In the genomic region with DNA sequence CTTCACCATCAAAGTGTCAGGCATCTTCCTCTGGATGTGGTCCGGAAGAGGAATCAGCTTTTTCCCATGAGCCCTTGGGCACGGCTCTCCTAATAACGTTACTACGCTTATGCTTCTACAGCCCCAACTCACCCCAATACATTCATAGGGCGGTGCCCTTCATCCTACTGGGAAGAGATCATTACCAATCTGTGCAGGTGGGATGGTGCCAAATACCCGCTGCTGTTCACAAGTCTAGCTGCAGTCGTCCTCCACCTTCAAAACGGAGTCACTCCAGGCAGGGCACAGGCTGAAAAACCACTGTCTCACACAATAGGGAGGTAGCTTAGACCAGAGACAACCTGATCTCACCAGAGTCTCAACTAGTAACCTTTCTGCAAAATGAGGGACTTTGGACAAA, we compare ENCODE assay signal across 34 mouse cellular contexts. TPM values are rescaled to one million over a fixed set of nuclear protein-coding genes. Genes with fewer than 3 reads are reported as not detected.
DNase-seq lines count a peak whose midpoint lies in the region; ATAC-seq and TF ChIP-seq lines count a peak whose summit lies in the region.
"Had no signal": no experiment of that assay in that cellular context is flagged by ENCODE, and none has a peak within 500 bp of the region (broad histone marks: within the 10 kb centered on the region; RNA-seq: fewer than 3 reads in every experiment).

No protein-coding gene starts in this region.

- H3K4me2 ChIP-seq in hindbrain, postnatal 0 days (ENCODE audit: low read depth, low read length): no peak overlapping the region
- H3K4me2 ChIP-seq: heart, embryonic 12.5 days; hindbrain, embryonic 13.5 days; limb, embryonic 15.5 days; liver, embryonic 13.5 days had no signal

- intact Hi-C loops in left cerebral cortex, postnatal 4 days (cut with DNase I): no loop called here
- intact Hi-C loops in left cerebral cortex, postnatal 10 days (cut with DNase I): no loop called here

- H3K4me1 ChIP-seq in hindbrain, postnatal 0 days (ENCODE audit: insufficient read depth, low read length): no peaks in the 10 kb centered on the region; the same call in 1 of the 2 replicates
- H3K4me1 ChIP-seq: hindbrain, embryonic 13.5 days; limb, embryonic 15.5 days; liver, embryonic 13.5 days had no signal

- H3K36me3 ChIP-seq in hindbrain, postnatal 0 days (ENCODE audit: insufficient read depth, low read length): no peaks in the 10 kb centered on the region
- H3K36me3 ChIP-seq: heart, embryonic 12.5 days; hindbrain, embryonic 13.5 days; limb, embryonic 10.5 days; limb, embryonic 15.5 days; liver, embryonic 13.5 days had no signal

- no peak overlapping the region for H3K9ac ChIP-seq in hindbrain, postnatal 0 days (replicated peaks; ENCODE audit: low read length)
- H3K9ac ChIP-seq: heart, embryonic 12.5 days; hindbrain, embryonic 13.5 days; limb, embryonic 15.5 days; liver, embryonic 13.5 days had no signal

- H3K4me3 ChIP-seq in hindbrain, postnatal 0 days (ENCODE audit: low read length): no peak overlapping the region
- H3K4me3 ChIP-seq: erythroblast, embryonic 14.5 days; heart, embryonic 12.5 days; hindbrain, embryonic 13.5 days; left cerebral cortex, adult 2 months; limb, embryonic 10.5 days; limb, embryonic 15.5 days; liver, embryonic 13.5 days had no signal

- peak; percentile 47 for DNase-seq in left cerebral cortex, postnatal 4 days
- no peak for DNase-seq in left cerebral cortex, postnatal 10 days (ENCODE audit: extremely low spot score in 1 of 2, low spot score in 2 of 2)
- DNase-seq in cerebellum, adult 11-12 months: peak; percentile 66
- peak; percentile 74 for DNase-seq in cerebellum, adult 9-11 months
- no peak for DNase-seq in hindbrain, postnatal 0 days (ENCODE audit: low spot score)
- no peak for DNase-seq in right cerebral cortex, postnatal 14 days
- no peak for DNase-seq in adrenal gland, postnatal 14 days
- DNase-seq: adrenal gland, adult 2 months; heart, postnatal 4 days; kidney, postnatal 14 days; layer of hippocampus, adult 9-11 months; liver, embryonic 13.5 days; lung, adult 18-20 months; midbrain, embryonic 14.5 days; spleen, adult 18-20 months; thymus, postnatal 25 days had no signal

- no peak for TF ChIP-seq CTCF in hindbrain, postnatal 0 days (IDR thresholded peaks at IDR 0.05; ENCODE audit: low read depth)

- no peaks in the 10 kb centered on the region for H3K27me3 ChIP-seq in hindbrain, postnatal 0 days (ENCODE audit: insufficient read depth, low read length)
- H3K27me3 ChIP-seq: heart, embryonic 12.5 days; limb, embryonic 15.5 days had no signal

- 74% methylated on average over 8 of the region's 8 CpGs for WGBS in hindbrain, postnatal 0 days

- H3K9me3 ChIP-seq in hindbrain, postnatal 0 days (ENCODE audit: low read length): no peaks in the 10 kb centered on the region; the same call in 1 of the 2 replicates
- H3K9me3 ChIP-seq: heart, embryonic 12.5 days; hindbrain, embryonic 13.5 days; limb, embryonic 10.5 days; limb, embryonic 15.5 days; liver, embryonic 13.5 days had no signal

- ATAC-seq in hindbrain, postnatal 0 days: no peak
- ATAC-seq: activated CD4-positive, CD25-positive, alpha-beta regulatory T cell, adult 4 months; CD4-positive, CD25-positive, alpha-beta regulatory T cell, adult 4 months; forebrain, embryonic 16.5 days; intestine, postnatal 0 days; lung, postnatal 0 days had no signal

- H3K27ac ChIP-seq in hindbrain, postnatal 0 days: no peak overlapping the region
- H3K27ac ChIP-seq: hindbrain, embryonic 13.5 days; left cerebral cortex, adult 2 months; limb, embryonic 10.5 days; limb, embryonic 15.5 days; liver, embryonic 13.5 days; macrophage had no signal

RNA-seq across cellular contexts. Expression of a gene that starts 7.6 kb away (rescaled TPM):
- total RNA-seq in left cerebral cortex, postnatal 4 days (2021): 10 to 100 TPM; 28.7 to 28.9 TPM
- total RNA-seq in left cerebral cortex, postnatal 10 days (2021): 10 to 100 TPM; 27.3 to 29.6 TPM
- total RNA-seq in hindbrain, postnatal 0 days (2014; rRNA removed): 13.6 and 17.4 TPM in 2 replicates
- 14.9 and 15.3 TPM in 2 replicates for polyA plus RNA-seq in hindbrain, postnatal 0 days (2015; fragmentation: Nextera tagmentation; extraction: Ambion mirVana)
- total RNA-seq in adrenal gland, postnatal 14 days (2021): 53.4 and 64.1 TPM in 2 replicates

RNA-seq across cellular contexts. Expression of a gene that starts 35.5 kb away (rescaled TPM):
- 1 to 10 TPM; 4.6 to 4.8 TPM for total RNA-seq in left cerebral cortex, postnatal 4 days (2021)
- total RNA-seq in left cerebral cortex, postnatal 10 days (2021): 1 to 10 TPM; 4.5 to 6.2 TPM
- total RNA-seq in hindbrain, postnatal 0 days (2014; rRNA removed): 2.5 and 4.8 TPM in 2 replicates
- 6.2 and 6.3 TPM in 2 replicates for polyA plus RNA-seq in hindbrain, postnatal 0 days (2015; fragmentation: Nextera tagmentation; extraction: Ambion mirVana)
- not detected in 2 replicates for total RNA-seq in adrenal gland, postnatal 14 days (2021)
- total RNA-seq: adrenal gland, adult 2 months; adrenal gland, postnatal 4 days; gastrocnemius, adult 8-10 months; heart, postnatal 4 days; megakaryocyte-erythroid progenitor cell, adult 5-6 weeks; neutrophil, adult 5-6 weeks had no signal
- polyA plus RNA-seq: adrenal gland, adult 2 months; CD4-positive, CD25-positive, alpha-beta regulatory T cell, adult 4 months; erythroblast, embryonic 14.5 days; heart, postnatal 0 days; intestine, postnatal 0 days; liver, embryonic 13.5 days; macrophage; neural tube, embryonic 11.5 days had no signal

Comparison
In these comparisons a context has a peak if more than half of its experiments do, and no peak if none do; other contexts are left out.
1. DNase-seq: peak in left cerebral cortex, postnatal 4 days (single experiment), cerebellum, adult 11-12 months (single experiment) and cerebellum, adult 9-11 months (single experiment); none in left cerebral cortex, postnatal 10 days (0 of 2), hindbrain, postnatal 0 days (single experiment), right cerebral cortex, postnatal 14 days (single experiment) and adrenal gland, postnatal 14 days (single experiment).